ENCODE assay signal across 8 mouse cellular contexts in the genomic region with DNA sequence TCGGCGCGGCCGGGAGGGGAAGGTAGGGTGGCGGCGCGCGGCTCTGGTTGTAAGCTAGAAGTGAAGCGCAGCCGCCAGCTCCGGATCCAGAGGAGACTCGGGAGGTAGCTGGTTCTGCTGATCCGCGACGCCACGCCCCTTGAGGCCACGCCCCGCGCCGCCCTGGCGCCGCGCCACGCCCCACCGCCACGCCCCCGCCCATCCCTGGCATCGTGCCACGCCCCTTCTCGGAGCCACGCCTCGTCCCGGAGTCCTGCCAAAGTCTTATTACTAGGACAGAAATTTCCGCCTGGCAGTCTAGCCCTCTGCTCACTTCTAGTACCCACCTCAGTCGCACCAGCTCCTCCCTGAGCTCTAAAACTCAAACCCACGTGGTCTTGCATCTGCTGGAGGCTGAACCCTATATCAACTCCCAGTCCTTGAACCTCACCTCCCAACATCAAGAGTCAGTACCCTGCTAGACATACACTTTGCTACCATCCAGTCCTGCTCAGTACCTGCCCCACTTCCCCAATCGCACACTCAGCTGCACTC. TPM values are rescaled to one million over a fixed set of nuclear protein-coding genes. Genes with fewer than 3 reads are reported as not detected.
A peak's percentile ranks its signal among the peaks of the same experiment; 100 is the strongest.
DNase-seq lines count a peak whose midpoint lies in the region; ATAC-seq and TF ChIP-seq lines count a peak whose summit lies in the region.

TSS of gene Dok4 (minus strand) at position 134 of the 534 bp plus-strand sequence.

- H3K4me2 ChIP-seq in limb, embryonic 14.5 days (replicated peaks; ENCODE audit: low read depth, low read length, severe bottlenecking), result peak within 1 kb of the TSS; percentile 95
- H3K4me2 ChIP-seq in midbrain, embryonic 16.5 days (ENCODE audit: low read length), result peak within 1 kb of the TSS; percentile 97

- no peak for TF ChIP-seq POLR2A in limb, embryonic 14.5 days (IDR thresholded peaks at IDR 0.05; ENCODE audit: borderline replicate concordance, extremely low read depth, insufficient read depth, insufficient read length)
- no peak; the same call in 1 of the 2 replicates for TF ChIP-seq POLR2A in spleen, adult 2 months (IDR thresholded peaks at IDR 0.05; ENCODE audit: low read depth, low read length)

- no peaks in the 10 kb centered on the region for H3K36me3 ChIP-seq in limb, embryonic 14.5 days (ENCODE audit: control insufficient read depth, insufficient read depth, low read length)
- H3K36me3 ChIP-seq in midbrain, embryonic 16.5 days (ENCODE audit: control insufficient read depth, insufficient read depth, low read length), result no peaks in the 10 kb centered on the region
- no peaks in the 10 kb centered on the region for H3K36me3 ChIP-seq in spleen, adult 2 months (ENCODE audit: control insufficient read depth, insufficient read depth, low read length)

- no peaks in the 10 kb centered on the region for H3K9me3 ChIP-seq in limb, embryonic 14.5 days (ENCODE audit: control insufficient read depth, low read length)
- H3K9me3 ChIP-seq in midbrain, embryonic 16.5 days (replicated peaks; ENCODE audit: control insufficient read depth, low read length, poor library complexity, severe bottlenecking), result no peaks in the 10 kb centered on the region

- H3K9ac ChIP-seq in limb, embryonic 14.5 days (ENCODE audit: low read depth, low read length, severe bottlenecking), result peak within 1 kb of the TSS; percentile 69
- peak within 1 kb of the TSS; percentile 80 for H3K9ac ChIP-seq in midbrain, embryonic 16.5 days (ENCODE audit: low read depth, low read length)

- peak within 1 kb of the TSS; percentile 48; the same call in 1 of the 2 replicates for H3K27ac ChIP-seq in limb, embryonic 14.5 days (replicated peaks; ENCODE audit: low read depth, low read length)
- no peak within 1 kb of the TSS for H3K27ac ChIP-seq in midbrain, embryonic 16.5 days (ENCODE audit: low read length)
- peak within 1 kb of the TSS; percentile 10; the same call in 1 of the 2 replicates for H3K27ac ChIP-seq in spleen, adult 2 months (ENCODE audit: insufficient read depth, low read length)

- peak; percentile 53 for DNase-seq in cerebellum, adult 11 months
- peak; percentile 96 for DNase-seq in embryo, embryonic 9.5 days (ENCODE audit: extremely low spot score)
- DNase-seq in kidney, adult 11 months, result peak; percentile 89
- peak; percentile 87 for DNase-seq in limb, embryonic 14.5 days (ENCODE audit: low spot score)
- DNase-seq in spleen, adult 2 months (ENCODE audit: low read depth in 1 of 2, low spot score in 2 of 2), result peak; percentile 41 to 85

- H3K4me3 ChIP-seq in limb, embryonic 14.5 days (replicated peaks; ENCODE audit: low read length), result peak within 1 kb of the TSS; percentile 71
- peak within 1 kb of the TSS; percentile 68 for H3K4me3 ChIP-seq in midbrain, embryonic 16.5 days (ENCODE audit: low read depth, low read length)
- peak within 1 kb of the TSS; percentile 57 for H3K4me3 ChIP-seq in spleen, adult 2 months (ENCODE audit: extremely low read depth, insufficient read depth, insufficient read length)

- WGBS in limb, embryonic 14.5 days, result 5% methylated on average over 5 of the region's 37 CpGs
- 1% methylated on average over 26 of the region's 37 CpGs for WGBS in midbrain, embryonic 16.5 days
- 1% methylated on average over 34 of the region's 37 CpGs for WGBS in spleen, adult 2 months

- no peak for ATAC-seq in cerebellum, adult (ENCODE audit: insufficient number of reproducible peaks, low FRiP score, low TSS enrichment)
- peak; percentile 77 for ATAC-seq in granulocyte monocyte progenitor cell, adult 5-6 weeks (replicated peaks; ENCODE audit: poor library complexity, severe bottlenecking)
- ATAC-seq in limb, embryonic 14.5 days (ENCODE audit: low FRiP score, low read depth), result peak; percentile 85
- ATAC-seq in midbrain, embryonic 16.5 days, result peak; percentile 43

- H3K4me1 ChIP-seq in limb, embryonic 14.5 days (ENCODE audit: control insufficient read depth, insufficient read depth, low read length), result peaks cover 37% of the 10 kb centered on the region
- peaks cover 17% of the 10 kb centered on the region for H3K4me1 ChIP-seq in midbrain, embryonic 16.5 days (ENCODE audit: control insufficient read depth, insufficient read depth, low read length)
- peaks cover 22% of the 10 kb centered on the region for H3K4me1 ChIP-seq in spleen, adult 2 months (ENCODE audit: control insufficient read depth, insufficient read depth, insufficient read length)

- no peak for TF ChIP-seq CTCF in spleen, adult 2 months (IDR thresholded peaks at IDR 0.05; ENCODE audit: extremely low read depth, insufficient read depth, insufficient read length, insufficient replicate concordance)

- peaks cover 3% of the 10 kb centered on the region; the same call in 1 of the 2 replicates for H3K27me3 ChIP-seq in limb, embryonic 14.5 days (ENCODE audit: control insufficient read depth, insufficient read depth, low read length)
- peaks cover 8% of the 10 kb centered on the region for H3K27me3 ChIP-seq in midbrain, embryonic 16.5 days (ENCODE audit: control insufficient read depth, insufficient read depth, low read depth, low read length)
- peaks cover 4% of the 10 kb centered on the region for H3K27me3 ChIP-seq in spleen, adult 2 months (ENCODE audit: control insufficient read depth, insufficient read depth, low read length)

RNA-seq across cellular contexts. Expression of gene Dok4, which starts in this region (rescaled TPM):
- total RNA-seq in granulocyte monocyte progenitor cell, adult 5-6 weeks (2014; fragmentation: Nextera tagmentation), result not detected in 2 replicates
- total RNA-seq in granulocyte monocyte progenitor cell, adult 5-6 weeks (2017), result 0.13 and 0.62 TPM in 2 replicates
- 29.1 and 35.8 TPM in 2 replicates for polyA plus RNA-seq in limb, embryonic 14.5 days (2012; rRNA removed)
- 23.3 and 26.9 TPM in 2 replicates for polyA plus RNA-seq in limb, embryonic 14.5 days (2014; fragmentation: Nextera tagmentation; extraction: Ambion mirVana)
- 96.2 and 112 TPM in 2 replicates for polyA plus RNA-seq in midbrain, embryonic 16.5 days (2015; fragmentation: Nextera tagmentation; extraction: Ambion mirVana)
- 5.3 and 5.8 TPM in 2 replicates for polyA plus RNA-seq in spleen, adult 2 months (2012; rRNA removed)

Comparison
In these comparisons a context has a peak if more than half of its experiments do, and no peak if none do; other contexts are left out.
1. Peak in ATAC-seq in granulocyte monocyte progenitor cell, adult 5-6 weeks; RNA of the gene not detected or under 1 TPM.